ENCODE assay signal across 21 mouse cellular contexts in genomic region chr3:149805345-149805744, GRCm38 (mm10).
A peak's percentile ranks its signal among the peaks of the same experiment; 100 is the strongest.
DNase-seq lines count a peak whose midpoint lies in the region; ATAC-seq and TF ChIP-seq lines count a peak whose summit lies in the region.
"Had no signal": no experiment of that assay in that cellular context is flagged by ENCODE, and none has a peak within 500 bp of the region (broad histone marks: within the 10 kb centered on the region; RNA-seq: fewer than 3 reads in every experiment).

No protein-coding gene starts in this region.

- ATAC-seq in embryonic facial prominence, embryonic 14.5 days (ENCODE audit: low read depth), result no peak
- peak; percentile 51; the same call in 1 of the 2 replicates for ATAC-seq in forebrain, postnatal 0 days
- ATAC-seq: activated CD4-positive, CD25-positive, alpha-beta regulatory T cell, adult 4 months; inflammation-experienced regulatory T-cells, adult 6 months; intestine, postnatal 0 days; Patski had no signal

- no peak overlapping the region for H3K27ac ChIP-seq in embryonic facial prominence, embryonic 14.5 days (replicated peaks; ENCODE audit: low read depth, low read length)
- H3K27ac ChIP-seq in embryonic facial prominence, embryonic 10.5 days (replicated peaks), result no peak overlapping the region
- no peak overlapping the region for H3K27ac ChIP-seq in heart, embryonic 10.5 days
- H3K27ac ChIP-seq in forebrain, postnatal 0 days (ENCODE audit: low read depth, low read length), result no peak overlapping the region
- H3K27ac ChIP-seq: embryonic facial prominence, embryonic 13.5 days; heart, embryonic 13.5 days; hindbrain, embryonic 15.5 days had no signal

- no peak overlapping the region for H3K4me2 ChIP-seq in embryonic facial prominence, embryonic 14.5 days (ENCODE audit: low read depth, low read length)
- H3K4me2 ChIP-seq in forebrain, postnatal 0 days (ENCODE audit: low read depth), result no peak overlapping the region
- H3K4me2 ChIP-seq: embryonic facial prominence, embryonic 13.5 days; heart, embryonic 13.5 days; hindbrain, embryonic 15.5 days had no signal

- WGBS in embryonic facial prominence, embryonic 14.5 days, result 64% methylated on average over 6 of the region's 6 CpGs
- 74% methylated on average over 6 of the region's 6 CpGs for WGBS in embryonic facial prominence, embryonic 10.5 days
- 81% methylated on average over 6 of the region's 6 CpGs for WGBS in heart, embryonic 10.5 days
- WGBS in forebrain, postnatal 0 days, result 46% methylated on average over 6 of the region's 6 CpGs

- no peaks in the 10 kb centered on the region for H3K36me3 ChIP-seq in embryonic facial prominence, embryonic 14.5 days (ENCODE audit: control insufficient read depth, insufficient read depth, low read length)
- H3K36me3 ChIP-seq in embryonic facial prominence, embryonic 10.5 days (replicated peaks), result no peaks in the 10 kb centered on the region
- H3K36me3 ChIP-seq in heart, embryonic 10.5 days, result no peaks in the 10 kb centered on the region
- H3K36me3 ChIP-seq in forebrain, postnatal 0 days (ENCODE audit: insufficient read depth), result no peaks in the 10 kb centered on the region
- H3K36me3 ChIP-seq: embryonic facial prominence, embryonic 13.5 days; heart, embryonic 13.5 days; hindbrain, embryonic 15.5 days had no signal

- no peak overlapping the region for H3K4me3 ChIP-seq in embryonic facial prominence, embryonic 14.5 days (ENCODE audit: low read depth, low read length)
- H3K4me3 ChIP-seq in embryonic facial prominence, embryonic 10.5 days, result no peak overlapping the region
- no peak overlapping the region for H3K4me3 ChIP-seq in heart, embryonic 10.5 days
- H3K4me3 ChIP-seq in forebrain, postnatal 0 days (ENCODE audit: low read depth, low read length), result no peak overlapping the region
- H3K4me3 ChIP-seq: embryonic facial prominence, embryonic 13.5 days; heart, embryonic 13.5 days; hindbrain, embryonic 15.5 days had no signal

- TF ChIP-seq CTCF in forebrain, postnatal 0 days (IDR thresholded peaks at IDR 0.05; ENCODE audit: low read depth), result no peak

- no peaks in the 10 kb centered on the region for H3K9me3 ChIP-seq in embryonic facial prominence, embryonic 14.5 days (ENCODE audit: control insufficient read depth, low read length)
- H3K9me3 ChIP-seq in embryonic facial prominence, embryonic 10.5 days, result no peaks in the 10 kb centered on the region
- H3K9me3 ChIP-seq in heart, embryonic 10.5 days, result no peaks in the 10 kb centered on the region
- no peaks in the 10 kb centered on the region for H3K9me3 ChIP-seq in forebrain, postnatal 0 days (ENCODE audit: low read length)
- H3K9me3 ChIP-seq: embryonic facial prominence, embryonic 13.5 days; heart, embryonic 13.5 days; hindbrain, embryonic 15.5 days had no signal

- H3K27me3 ChIP-seq in embryonic facial prominence, embryonic 14.5 days (replicated peaks; ENCODE audit: control insufficient read depth, insufficient read depth, low read length), result no peaks in the 10 kb centered on the region
- no peaks in the 10 kb centered on the region for H3K27me3 ChIP-seq in embryonic facial prominence, embryonic 10.5 days (replicated peaks; ENCODE audit: low read depth, poor library complexity, severe bottlenecking)
- H3K27me3 ChIP-seq in heart, embryonic 10.5 days (ENCODE audit: insufficient read depth, poor library complexity, severe bottlenecking), result no peaks in the 10 kb centered on the region
- H3K27me3 ChIP-seq in forebrain, postnatal 0 days (ENCODE audit: insufficient read depth, low read length), result no peaks in the 10 kb centered on the region
- H3K27me3 ChIP-seq: embryonic facial prominence, embryonic 13.5 days; heart, embryonic 13.5 days; hindbrain, embryonic 15.5 days; Patski had no signal

- no peaks in the 10 kb centered on the region for H3K4me1 ChIP-seq in embryonic facial prominence, embryonic 14.5 days (ENCODE audit: control insufficient read depth, insufficient read depth, low read length)
- no peaks in the 10 kb centered on the region for H3K4me1 ChIP-seq in embryonic facial prominence, embryonic 10.5 days
- no peaks in the 10 kb centered on the region for H3K4me1 ChIP-seq in heart, embryonic 10.5 days
- H3K4me1 ChIP-seq in forebrain, postnatal 0 days (ENCODE audit: insufficient read depth), result no peaks in the 10 kb centered on the region
- H3K4me1 ChIP-seq: embryonic facial prominence, embryonic 13.5 days; heart, embryonic 13.5 days; hindbrain, embryonic 15.5 days had no signal

- DNase-seq in embryonic facial prominence, embryonic 14.5 days (ENCODE audit: low spot score), result peak; percentile 4
- DNase-seq in embryonic facial prominence, embryonic 10.5 days (ENCODE audit: low spot score), result no peak
- DNase-seq in heart, adult 11 months, result peak; percentile 48
- DNase-seq in heart, embryonic 10.5 days (ENCODE audit: low spot score), result no peak
- no peak for DNase-seq in forebrain, postnatal 0 days
- no peak for DNase-seq in right cerebral cortex, postnatal 14 days
- DNase-seq in urinary bladder, postnatal 10 days (ENCODE audit: low spot score), result no peak
- DNase-seq: adrenal gland, postnatal 14 days; cerebellum, adult 11 months; cerebellum, adult 8-10 months; cerebellum, postnatal 14 days; gastrocnemius, postnatal 14 days; heart, postnatal 36 days; kidney, adult 8-10 months had no signal

- H3K9ac ChIP-seq in embryonic facial prominence, embryonic 14.5 days (ENCODE audit: low read depth, low read length), result no peak overlapping the region
- H3K9ac ChIP-seq in forebrain, postnatal 0 days, result no peak overlapping the region
- H3K9ac ChIP-seq: embryonic facial prominence, embryonic 13.5 days; heart, embryonic 13.5 days; hindbrain, embryonic 15.5 days had no signal

Comparison
In these comparisons a context has a peak if more than half of its experiments do, and no peak if none do; other contexts are left out.
1. DNase-seq: peak in embryonic facial prominence, embryonic 14.5 days (single experiment) and heart, adult 11 months (single experiment); none in embryonic facial prominence, embryonic 10.5 days (single experiment), heart, embryonic 10.5 days (single experiment), forebrain, postnatal 0 days (single experiment), right cerebral cortex, postnatal 14 days (single experiment) and urinary bladder, postnatal 10 days (single experiment).